Mouse (Mus musculus) lung, postnatal 14 days (tissue): ENCODE results near the gene 2200002D01Rik.

ENCODE experiments used
- DNase-seq: peaks from one replicate; pipeline ENCODE4 v3.0.0; 2021

Gene 2200002D01Rik

GRCm38 (mm10) chr7:29248261-29248841, at the start of gene 2200002D01Rik:
TSS of gene 2200002D01Rik (minus strand) at chr7:29248466.
- DNase-seq = peak; percentile 46

- peak; percentile 78 for DNase-seq
These were observed 48.7 kb upstream of the 2200002D01Rik start for GRCm38 (mm10) chr7:29296998-29297397.

- no peak for DNase-seq
These were observed 47.8 kb upstream of the 2200002D01Rik start for GRCm38 (mm10) chr7:29295861-29296647.

GRCm38 (mm10) chr7:29294111-29294761, 46.0 kb upstream of the 2200002D01Rik start:
- no peak for DNase-seq

DNA sequence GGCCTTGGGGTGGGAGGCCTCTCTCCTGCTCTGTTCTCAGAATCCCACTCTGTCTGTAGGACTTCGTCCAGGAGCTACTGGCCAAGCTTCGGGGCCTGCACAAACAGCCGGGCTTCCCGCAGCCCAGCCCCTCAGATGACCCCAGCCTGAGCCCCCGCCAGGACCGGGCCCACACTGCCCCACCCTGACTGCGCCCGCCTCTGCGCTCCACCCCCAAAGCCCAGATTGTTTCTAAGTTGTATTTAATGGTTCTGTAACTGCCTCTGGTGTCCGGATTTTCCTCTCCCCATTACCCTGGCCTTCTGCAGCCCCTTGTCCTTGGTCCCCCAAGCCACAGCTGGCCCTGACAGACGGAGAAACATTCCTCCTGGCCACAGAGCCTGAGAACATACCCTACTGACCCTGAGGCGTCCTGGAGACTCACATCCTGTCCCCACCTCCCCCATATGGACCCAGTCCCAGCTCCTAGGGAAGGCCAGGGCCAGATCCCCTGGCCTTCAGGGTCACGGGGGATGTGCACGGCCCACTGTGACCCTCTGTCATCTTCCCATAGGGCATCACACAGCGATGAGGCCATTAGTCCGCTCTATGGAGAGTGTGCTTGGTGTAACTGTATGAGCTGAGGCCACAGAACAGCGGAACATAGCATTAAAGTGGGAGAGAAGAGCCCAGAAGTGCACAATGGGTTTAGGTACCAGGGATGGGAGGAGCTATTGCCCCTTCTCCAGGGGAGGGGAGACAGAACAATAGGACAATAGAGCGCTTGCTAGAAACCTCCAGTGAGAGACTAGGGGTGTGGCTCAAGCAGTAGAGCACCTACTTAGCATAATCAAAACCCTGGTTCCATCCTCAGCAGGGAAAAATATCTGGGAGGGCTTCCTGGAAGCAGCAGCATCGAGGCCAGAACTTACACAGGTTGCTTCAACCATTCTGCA, 45.1 kb upstream of the 2200002D01Rik start:
- peak; percentile 71 for DNase-seq

DNA sequence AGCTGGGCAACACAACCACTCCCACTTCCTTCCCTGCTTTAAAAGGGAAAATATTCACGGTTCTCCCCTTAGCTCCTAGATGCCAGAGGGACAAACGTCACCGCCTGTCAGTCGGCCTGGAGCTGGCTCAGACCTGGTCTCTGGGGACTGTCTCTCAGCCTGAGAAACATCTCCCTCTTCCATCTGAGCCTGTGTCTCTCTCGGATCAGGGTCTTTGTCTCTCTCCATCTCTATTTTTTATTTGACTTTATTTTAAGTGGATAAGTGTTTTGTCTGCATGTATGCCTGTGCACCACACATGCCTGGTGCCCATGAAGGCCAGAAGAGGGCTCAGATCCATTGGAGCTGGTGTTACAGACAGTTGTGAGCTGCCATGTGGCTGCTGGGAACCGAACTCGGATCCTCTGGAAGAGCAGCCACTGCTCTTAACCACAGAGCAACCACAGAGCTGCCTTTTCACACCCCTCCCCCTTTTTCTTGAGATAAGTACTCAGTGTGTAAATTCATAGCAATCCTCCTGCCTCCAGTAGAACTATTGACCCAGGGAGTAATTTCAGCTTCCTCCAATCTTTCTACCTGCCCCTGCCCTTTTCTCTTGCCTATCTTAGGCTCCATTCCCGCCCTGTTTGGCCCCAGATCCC, 44.3 kb upstream of the 2200002D01Rik start:
- DNase-seq = no peak

DNA sequence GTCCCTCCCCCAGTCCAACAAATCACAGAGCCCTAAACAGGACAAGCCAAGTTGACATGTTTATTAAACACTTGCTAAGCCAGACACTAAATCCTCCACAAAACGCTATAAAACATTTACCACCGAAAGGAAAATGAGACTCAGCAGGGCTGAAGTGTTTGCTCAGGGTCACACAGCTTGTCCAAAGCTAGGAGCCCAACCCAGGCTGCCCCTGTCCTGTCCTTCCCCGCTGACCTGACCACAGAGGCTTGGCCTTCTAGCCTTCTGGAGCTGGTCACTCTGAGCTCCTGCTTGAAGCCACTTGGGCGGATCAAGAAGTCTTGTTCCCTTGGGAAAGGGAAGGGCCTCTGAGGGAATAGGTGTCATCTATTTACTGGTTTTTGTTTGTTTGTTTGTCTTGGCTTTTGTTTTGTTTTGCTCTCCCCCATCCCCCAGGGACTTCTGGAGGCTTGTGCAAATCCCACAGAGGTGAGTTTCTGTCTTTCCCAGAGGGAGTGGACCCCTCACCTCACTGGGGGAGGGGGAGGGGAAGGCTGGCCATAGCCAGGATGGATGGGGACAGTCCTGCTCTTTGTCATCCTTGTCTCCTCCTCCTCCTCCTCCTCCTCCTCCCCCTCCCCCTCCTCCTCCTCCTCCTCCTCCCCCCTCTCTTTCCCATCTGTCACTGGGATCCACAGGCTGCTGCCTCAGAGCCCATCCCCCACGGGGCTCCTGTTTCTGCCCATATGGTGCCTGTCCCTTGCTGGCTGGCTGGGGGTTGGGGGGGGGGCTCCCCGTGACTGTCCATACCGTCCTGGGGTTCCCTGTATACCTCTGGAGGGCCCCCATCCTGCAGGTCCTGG, 43.6 kb upstream of the 2200002D01Rik start:
- DNase-seq = no peak

DNA sequence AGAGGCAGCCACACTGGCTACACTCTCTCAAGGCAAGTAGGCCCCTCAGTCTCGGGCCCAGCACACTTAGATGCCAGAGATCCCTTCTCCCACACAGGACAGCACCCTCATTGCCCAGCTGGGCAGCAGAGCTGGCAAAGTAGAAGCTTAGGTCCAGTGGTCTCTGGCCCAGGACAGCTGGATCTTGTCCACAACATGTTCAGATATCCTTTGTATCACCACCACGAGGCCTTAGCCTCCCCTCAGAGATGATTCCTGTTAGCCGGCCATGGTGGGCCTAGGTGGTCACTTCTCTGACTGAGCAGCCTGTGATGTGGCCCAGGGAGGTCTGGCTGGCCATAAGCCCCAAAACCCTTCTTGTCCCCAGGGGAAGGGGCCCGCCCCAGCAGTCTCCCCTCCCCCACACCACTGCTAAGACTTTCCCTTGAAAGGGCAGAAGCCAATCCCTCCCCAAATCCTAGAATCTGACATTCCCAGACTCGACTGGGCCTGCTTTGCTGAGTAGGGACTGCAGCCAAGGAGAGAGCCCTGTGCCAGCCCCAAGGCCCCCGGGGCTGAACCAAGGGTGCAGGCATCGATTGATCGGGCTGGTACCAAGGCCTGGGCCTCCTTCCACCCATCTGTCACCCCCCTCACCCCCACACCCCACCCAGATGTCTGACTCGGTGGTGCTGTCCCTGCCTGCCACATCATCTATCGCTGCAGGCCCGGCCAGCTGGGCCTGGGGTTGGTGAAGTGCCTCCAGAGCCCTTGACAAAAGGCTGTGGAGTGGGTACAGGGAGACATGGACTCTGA, 42.6 kb upstream of the 2200002D01Rik start:
- DNase-seq = peak; percentile 42

- DNase-seq = peak; percentile 79
These were observed 41.6 kb upstream of the 2200002D01Rik start for GRCm38 (mm10) chr7:29289856-29290255.

DNA sequence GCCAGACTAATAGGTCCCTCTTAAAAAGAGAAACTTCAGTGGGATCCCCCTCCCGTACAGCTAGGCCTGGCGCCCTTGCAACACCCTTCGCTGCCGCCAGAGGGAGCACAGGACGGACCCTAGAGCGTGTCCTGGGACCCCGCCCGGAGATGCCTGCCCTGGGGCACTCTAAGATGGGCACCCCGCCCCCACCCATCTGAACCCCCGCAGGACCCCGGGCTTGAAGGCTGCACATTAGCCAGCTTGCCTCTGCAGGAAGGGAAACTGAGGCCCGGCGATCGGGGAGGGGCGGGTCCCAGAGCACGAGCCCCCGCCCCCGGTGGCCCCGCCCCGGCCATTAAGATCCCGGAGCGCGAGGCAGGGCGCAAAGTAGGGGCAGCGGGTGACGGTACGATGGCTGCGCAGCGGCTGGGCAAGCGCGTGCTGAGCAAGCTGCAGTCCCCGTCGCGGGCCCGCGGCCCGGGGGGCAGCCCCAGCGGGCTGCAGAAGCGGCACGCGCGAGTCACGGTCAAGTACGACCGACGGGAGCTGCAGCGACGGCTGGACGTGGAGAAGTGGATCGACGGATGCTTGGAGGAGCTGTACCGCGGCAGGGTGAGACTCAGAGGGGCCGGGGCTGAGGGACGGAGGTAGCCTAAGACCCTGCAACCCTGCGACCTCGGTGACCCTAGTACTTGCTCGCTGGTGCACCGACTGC, 40.8 kb upstream of the 2200002D01Rik start, which contains the start of gene Ppp1r14a:
TSS of gene Ppp1r14a (plus strand) at position 367 of the 697 bp plus-strand sequence.
- DNase-seq = peak; percentile 89

GRCm38 (mm10) chr7:29288079-29288478, 39.8 kb upstream of the 2200002D01Rik start:
- no peak for DNase-seq

- DNase-seq = no peak
These were observed 39.2 kb upstream of the 2200002D01Rik start for GRCm38 (mm10) chr7:29287481-29287880.

DNA sequence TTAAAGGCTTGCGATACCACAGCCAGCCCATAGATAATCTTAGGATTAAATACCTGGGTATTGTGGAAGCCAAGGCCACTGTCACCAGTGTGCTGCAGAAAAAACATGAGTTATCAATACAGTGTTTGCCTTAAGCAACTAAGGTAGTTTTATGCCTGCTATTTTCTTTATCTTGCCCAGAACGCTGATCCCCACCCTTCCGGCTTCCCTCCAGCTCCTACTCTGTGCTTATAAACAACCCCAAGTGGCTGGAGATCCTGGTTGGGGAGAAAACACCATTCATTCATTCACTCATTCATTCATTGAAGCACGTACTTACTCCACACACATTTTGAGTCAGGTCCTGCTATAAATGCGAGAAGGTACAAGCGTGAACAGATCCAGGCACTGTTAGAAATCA, 36.3 kb upstream of the 2200002D01Rik start:
- no peak for DNase-seq

DNA sequence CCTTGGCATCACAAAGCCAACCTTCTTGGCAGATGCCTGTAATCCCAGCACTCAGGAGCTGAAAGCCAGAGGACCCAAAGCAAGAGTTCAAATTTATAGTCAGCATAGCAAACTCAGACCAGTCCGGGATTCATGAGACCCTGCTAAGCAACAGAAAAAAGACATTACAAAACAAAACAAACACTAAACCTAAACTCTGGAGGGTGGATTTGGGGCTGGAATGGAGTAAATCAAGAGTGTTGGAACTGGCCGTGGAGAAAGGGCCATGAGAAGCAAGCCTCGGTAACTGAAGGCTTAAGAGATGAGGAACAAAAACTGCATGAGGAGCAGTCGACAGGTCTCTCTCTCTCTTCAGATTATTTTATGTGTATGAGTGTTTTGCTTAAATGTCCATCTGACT, 35.6 kb upstream of the 2200002D01Rik start:
- no peak for DNase-seq

DNA sequence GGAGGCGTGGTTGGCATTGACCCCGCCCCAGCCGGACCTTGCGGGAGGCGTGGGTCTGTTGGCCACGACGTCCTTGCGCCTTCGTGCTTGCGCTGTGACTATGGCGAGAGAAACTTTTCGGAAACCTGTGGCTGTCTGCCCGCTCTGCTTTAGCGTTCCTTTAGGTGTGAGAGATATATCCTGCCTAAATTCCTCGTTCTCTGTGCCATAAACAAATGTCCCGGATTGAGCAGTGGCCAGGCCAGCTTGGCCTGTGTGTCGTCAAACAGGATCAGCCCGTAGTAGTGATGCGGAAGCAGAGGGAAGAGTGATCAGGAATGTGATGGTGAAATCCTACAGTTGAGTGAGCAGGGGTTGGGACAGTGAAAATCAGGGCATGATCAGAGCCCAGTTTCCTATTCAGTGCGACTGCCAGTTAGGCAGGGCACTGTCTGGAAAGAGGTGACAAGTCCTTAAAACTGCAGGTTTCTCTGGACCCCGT, 33.8 kb upstream of the 2200002D01Rik start:
- DNase-seq = no peak

GRCm38 (mm10) chr7:29281201-29282073, 33.2 kb upstream of the 2200002D01Rik start, which contains the start of gene Spint2:
TSS of gene Spint2 (minus strand) at chr7:29281912.
- DNase-seq = peak; percentile 87

DNA sequence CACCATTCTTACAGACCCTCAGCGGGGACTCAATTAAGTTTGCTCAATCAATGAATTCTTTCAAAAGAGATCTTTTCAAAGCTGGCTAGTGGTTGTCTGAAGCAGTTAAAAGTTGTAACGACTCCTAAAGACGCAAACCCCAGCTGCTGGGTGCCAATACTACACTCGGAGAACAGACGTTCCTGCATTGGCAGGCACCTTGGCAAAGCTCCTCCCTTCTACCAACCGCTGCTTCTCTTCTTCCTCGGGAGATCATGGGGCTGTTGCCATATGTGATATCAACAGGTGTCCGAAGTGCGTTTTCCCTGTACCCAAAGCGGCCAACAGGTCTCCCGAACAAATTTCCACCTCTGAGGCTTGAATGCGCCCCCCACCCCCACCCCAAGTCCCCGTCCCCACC, 32.5 kb upstream of the 2200002D01Rik start:
- no peak for DNase-seq

- no peak for DNase-seq
These were observed 31.7 kb upstream of the 2200002D01Rik start for GRCm38 (mm10) chr7:29279924-29280323.
